Mouse (Mus musculus) heart, postnatal 0 days (tissue): ENCODE results near the gene Mrtfb.

Experiments
- CTCF ChIP-seq: IDR thresholded peaks from 2 replicates; pipeline ENCODE4 v1.5.1; 2016; ENCODE audit warnings: antibody characterized with exemption, control low read depth, low read depth
- EP300 ChIP-seq: IDR thresholded peaks from 2 replicates; pipeline ENCODE4 v1.6.1; 2016; ENCODE audit warnings: antibody characterized with exemption, low read depth

DNA sequence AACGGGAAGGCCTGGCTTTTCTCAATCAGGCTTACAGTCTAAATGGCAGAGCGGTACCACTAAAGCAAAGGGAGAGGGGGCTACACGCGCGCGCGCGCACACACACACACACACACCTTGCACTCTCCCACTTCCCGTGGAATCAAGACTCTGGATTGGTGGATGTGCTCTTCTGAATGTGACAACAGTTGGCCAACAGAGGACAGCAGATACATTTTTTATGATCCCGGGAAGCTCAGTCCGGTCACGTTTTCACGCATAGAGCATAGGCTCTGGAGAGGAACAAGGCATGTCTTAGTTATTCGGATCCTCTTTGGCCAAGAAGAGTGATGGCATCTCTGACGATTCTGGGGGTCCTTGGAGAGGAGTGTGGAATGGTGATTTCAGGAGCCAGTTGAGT lies 190.2 kb downstream of the Mrtfb start:
- peak; percentile 61 for TF ChIP-seq CTCF
- no peak for TF ChIP-seq EP300
